Mouse (Mus musculus): ENCODE measurements around the gene Vac14. TPM values are rescaled to one million over a fixed set of nuclear protein-coding genes. Genes with fewer than 3 reads are reported as not detected.

Vac14 gene
- total RNA-seq, 2 experiments from 2014 or later, result 20.8 to 22.4 TPM

Other genes with a start within 250 kb of the Vac14 start
- 10 to 100 TPM; 36.2 to 39.6 TPM for gene Mtss1l, start 102.9 kb downstream of the Vac14 start, total RNA-seq (2021)
- gene Il34, start 187.3 kb downstream of the Vac14 start, total RNA-seq (2021), result 1 to 10 TPM; 5.1 to 8.1 TPM
- 10 to 100 TPM; 53.0 to 60.8 TPM for gene Cog4, start 228.0 kb downstream of the Vac14 start, total RNA-seq (2021)
- gene Sf3b3, start 228.2 kb downstream of the Vac14 start, total RNA-seq (2021), result 10 to 100 TPM; 52.2 to 57.0 TPM

Data from heart, postnatal 10 days (tissue).